Mouse (Mus musculus): Measurements from ENCODE around the gene Sclt1. TPM values are rescaled to one million over a fixed set of nuclear protein-coding genes. Genes with fewer than 3 reads are reported as not detected.

Gene Sclt1
- total RNA-seq (2021), result 1 to 10 TPM; 5.2 to 7.1 TPM
- 3.0 and 3.3 TPM in 2 replicates for polyA plus RNA-seq (2012; rRNA removed)
- long read RNA-seq, transcript Sclt1-201 (21 exons, 3,005 nt), result major isoform, 6 of 11 reads
- long read RNA-seq, partial matches to known transcripts, result 1 of 11 reads
- long read RNA-seq, other reads (novel, unspliced or antisense), result 4 of 11 reads

DNA sequence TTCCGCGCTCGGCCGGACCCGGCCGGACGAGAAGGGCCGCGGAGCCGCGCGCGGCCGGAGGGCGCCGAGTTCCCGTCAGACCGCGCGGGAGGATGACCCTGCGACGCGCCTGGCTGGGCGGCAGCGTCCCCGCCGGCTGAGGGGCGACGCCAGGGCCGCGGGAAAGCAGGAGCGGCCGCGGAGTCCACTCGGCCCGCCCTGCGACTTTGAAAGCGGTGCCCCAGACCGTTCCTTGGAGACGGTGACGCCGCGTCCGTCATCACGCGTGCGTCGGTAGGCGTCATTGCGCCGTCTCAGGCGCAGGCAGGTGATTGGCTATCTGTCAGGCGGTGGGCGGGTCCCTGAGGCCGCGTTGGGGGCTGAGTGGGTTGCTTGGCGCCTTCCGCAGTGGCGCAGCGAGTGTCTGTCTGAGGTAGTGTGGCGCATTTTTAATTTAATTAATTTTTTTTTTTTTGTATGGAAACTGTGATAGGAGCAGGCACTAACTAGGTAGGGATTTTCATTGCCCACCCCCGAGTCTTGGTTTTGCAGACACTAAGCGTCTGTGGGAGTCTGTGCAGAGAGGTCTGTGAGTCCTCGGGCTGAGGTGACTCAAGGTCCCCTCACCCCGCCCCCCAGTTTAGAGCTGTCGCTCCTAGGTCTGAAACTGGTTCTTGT is at the start of gene Sclt1, which contains the start of gene D3Ertd751e:
Gene Sclt1 (minus strand): TSS at position 237 of the 657 bp plus-strand sequence.
Gene D3Ertd751e (plus strand): TSS at position 334 of the 657 bp plus-strand sequence.
- DNase-seq, result peak; percentile 98
- Histone ChIP-seq H3K4me3 (peak within 1 kb of the TSS; percentile 75), H3K27ac (peak within 1 kb of the TSS; percentile 85), H3K79me2 (replicated peaks; ENCODE audit: control insufficient read depth, insufficient read depth, low read length) (no peaks in the 10 kb centered on the region; the same call in 1 of the 2 replicates), H3K27me3 (ENCODE audit: control insufficient read depth, insufficient read depth, low read length) (no peaks in the 10 kb centered on the region), H3K36me3 (ENCODE audit: control insufficient read depth, insufficient read depth, low read length) (peaks cover 5% of the 10 kb centered on the region; the same call in 1 of the 2 replicates), H3K4me1 (ENCODE audit: control insufficient read depth, insufficient read depth, low read length) (peaks cover 3% of the 10 kb centered on the region; the same call in 1 of the 2 replicates), H3K9ac (ENCODE audit: low read depth, low read length) (peak within 1 kb of the TSS; percentile 70)
- intact Hi-C loops (cut with DNase I), result loop anchor here (5.0 to 10.0 kb wide), 4 partner anchors 138 to 660 kb away; partner anchors contain the start of gene Pgrmc2
- WGBS, result under 1% methylated on average over 66 of the region's 66 CpGs
- peak; percentile 89 for TF ChIP-seq POLR2A (IDR thresholded peaks at IDR 0.05; ENCODE audit: insufficient read depth, low read depth, low read length)
- TF ChIP-seq CTCF (IDR thresholded peaks at IDR 0.05), result peak; percentile 48
- peak; percentile 58; the same call in 1 of the 2 replicates for TF ChIP-seq EP300 (IDR thresholded peaks at IDR 0.05; ENCODE audit: insufficient read depth, low read depth, low read length)

- WGBS, result 94% methylated on average over 3 of the region's 3 CpGs
- H3K4me3 ChIP-seq, result no peak overlapping the region
- H3K27me3 ChIP-seq (ENCODE audit: control insufficient read depth, insufficient read depth, low read length), result no peaks in the 10 kb centered on the region
- intact Hi-C loops (cut with DNase I), result no loop called here
- no peak for DNase-seq
- H3K36me3 ChIP-seq (ENCODE audit: control insufficient read depth, insufficient read depth, low read length), result no peaks in the 10 kb centered on the region
- no peak overlapping the region for H3K9ac ChIP-seq (ENCODE audit: low read depth, low read length)
- H3K79me2 ChIP-seq (replicated peaks; ENCODE audit: control insufficient read depth, insufficient read depth, low read length), result no peaks in the 10 kb centered on the region
- no peak for TF ChIP-seq EP300 (IDR thresholded peaks at IDR 0.05; ENCODE audit: insufficient read depth, low read depth, low read length)
- no peak for TF ChIP-seq POLR2A (IDR thresholded peaks at IDR 0.05; ENCODE audit: insufficient read depth, low read depth, low read length)
- no peak for TF ChIP-seq CTCF (IDR thresholded peaks at IDR 0.05)
- H3K4me1 ChIP-seq (ENCODE audit: control insufficient read depth, insufficient read depth, low read length), result no peaks in the 10 kb centered on the region
- H3K27ac ChIP-seq, result no peak overlapping the region
Measured at GRCm38 (mm10) chr3:41762091-41762490, 19.8 kb upstream of the Sclt1 start.

DNA sequence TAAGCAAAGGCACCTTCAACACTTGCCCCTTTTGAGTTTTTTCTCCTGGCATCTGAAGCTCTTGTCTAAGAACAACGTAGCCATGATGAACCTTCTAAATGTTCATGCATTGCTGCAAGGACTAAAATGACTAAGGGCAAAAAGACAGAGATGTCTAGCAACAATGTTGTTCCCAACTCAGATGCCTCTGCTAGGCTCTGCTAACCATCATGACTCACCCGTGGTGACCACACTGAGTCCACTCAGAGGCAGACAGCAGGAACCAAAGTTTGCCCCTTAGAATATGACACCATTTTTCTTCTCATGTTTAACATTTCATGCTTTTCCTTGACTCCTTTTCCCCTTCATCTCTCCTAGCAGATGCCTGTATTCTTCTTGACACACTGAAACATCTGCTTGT is 12.2 kb upstream of the Sclt1 start:
- intact Hi-C loops (cut with DNase I), result no loop called here
- Histone ChIP-seq H3K9ac (ENCODE audit: low read depth, low read length) (no peak overlapping the region), H3K4me1 (ENCODE audit: control insufficient read depth, insufficient read depth, low read length) (no peaks in the 10 kb centered on the region), H3K79me2 (replicated peaks; ENCODE audit: control insufficient read depth, insufficient read depth, low read length) (no peaks in the 10 kb centered on the region), H3K27me3 (ENCODE audit: control insufficient read depth, insufficient read depth, low read length) (no peaks in the 10 kb centered on the region), H3K4me3 (no peak overlapping the region), H3K36me3 (ENCODE audit: control insufficient read depth, insufficient read depth, low read length) (no peaks in the 10 kb centered on the region), H3K27ac (no peak overlapping the region)
- 71% methylated on average over 2 of the region's 2 CpGs for WGBS
- no peak for DNase-seq
- TF ChIP-seq CTCF (IDR thresholded peaks at IDR 0.05) (no peak), POLR2A (IDR thresholded peaks at IDR 0.05; ENCODE audit: insufficient read depth, low read depth, low read length) (no peak)

GRCm38 (mm10) chr3:41743436-41743835 is 1.1 kb upstream of the Sclt1 start:
- no peaks in the 10 kb centered on the region; the same call in 1 of the 2 replicates for H3K79me2 ChIP-seq (replicated peaks; ENCODE audit: control insufficient read depth, insufficient read depth, low read length)
- no peaks in the 10 kb centered on the region for H3K27me3 ChIP-seq (ENCODE audit: control insufficient read depth, insufficient read depth, low read length)
- peak overlapping the region; percentile 75; the same call in 1 of the 2 replicates for H3K4me3 ChIP-seq
- no peak overlapping the region; the same call in 1 of the 2 replicates for H3K27ac ChIP-seq
- TF ChIP-seq CTCF (IDR thresholded peaks at IDR 0.05) (peak; percentile 54), POLR2A (IDR thresholded peaks at IDR 0.05; ENCODE audit: insufficient read depth, low read depth, low read length) (no peak)
- intact Hi-C loops (cut with DNase I), result loop anchor here (5.0 to 10.0 kb wide), 4 partner anchors 139 to 661 kb away; partner anchors contain the start of gene Pgrmc2
- H3K9ac ChIP-seq (ENCODE audit: low read depth, low read length), result no peak overlapping the region
- WGBS, result 33% methylated on average over 6 of the region's 6 CpGs
- H3K4me1 ChIP-seq (ENCODE audit: control insufficient read depth, insufficient read depth, low read length), result peaks cover 3% of the 10 kb centered on the region; the same call in 1 of the 2 replicates
- no peak for DNase-seq
- peaks cover 5% of the 10 kb centered on the region; the same call in 1 of the 2 replicates for H3K36me3 ChIP-seq (ENCODE audit: control insufficient read depth, insufficient read depth, low read length)

- H3K4me1 ChIP-seq (ENCODE audit: control insufficient read depth, insufficient read depth, low read length), result peaks cover 3% of the 10 kb centered on the region; the same call in 1 of the 2 replicates
- peak overlapping the region; percentile 85 for H3K27ac ChIP-seq
- no peaks in the 10 kb centered on the region for H3K27me3 ChIP-seq (ENCODE audit: control insufficient read depth, insufficient read depth, low read length)
- TF ChIP-seq EP300 (IDR thresholded peaks at IDR 0.05; ENCODE audit: insufficient read depth, low read depth, low read length), result no peak
- TF ChIP-seq CTCF (IDR thresholded peaks at IDR 0.05), result no peak
- TF ChIP-seq POLR2A (IDR thresholded peaks at IDR 0.05; ENCODE audit: insufficient read depth, low read depth, low read length), result no peak
- intact Hi-C loops (cut with DNase I), result loop anchor here (5.0 to 10.0 kb wide), 4 partner anchors 137 to 659 kb away; partner anchors contain the start of gene Pgrmc2
- H3K79me2 ChIP-seq (replicated peaks; ENCODE audit: control insufficient read depth, insufficient read depth, low read length), result no peaks in the 10 kb centered on the region; the same call in 1 of the 2 replicates
- H3K36me3 ChIP-seq (ENCODE audit: control insufficient read depth, insufficient read depth, low read length), result peaks cover 5% of the 10 kb centered on the region; the same call in 1 of the 2 replicates
- under 1% methylated on average over 39 of the region's 39 CpGs for WGBS
- peak overlapping the region; percentile 70 for H3K9ac ChIP-seq (ENCODE audit: low read depth, low read length)
- H3K4me3 ChIP-seq, result peak overlapping the region; percentile 75
- DNase-seq, result peak in 1 of 2 experiments; percentile 20
Measured at GRCm38 (mm10) chr3:41741601-41742277, 575 bp downstream of the Sclt1 start.

All from heart, adult 2 months (tissue).